Mouse (Mus musculus) induced T-regulatory cell, adult 2 months (primary cell): ENCODE data around the gene Nfe2l2.

Experiments used
- DNase-seq: peaks from one replicate; pipeline ENCODE4 v3.0.0-alpha.2; 2012; ENCODE audit warnings: low read depth

Gene Nfe2l2

DNA sequence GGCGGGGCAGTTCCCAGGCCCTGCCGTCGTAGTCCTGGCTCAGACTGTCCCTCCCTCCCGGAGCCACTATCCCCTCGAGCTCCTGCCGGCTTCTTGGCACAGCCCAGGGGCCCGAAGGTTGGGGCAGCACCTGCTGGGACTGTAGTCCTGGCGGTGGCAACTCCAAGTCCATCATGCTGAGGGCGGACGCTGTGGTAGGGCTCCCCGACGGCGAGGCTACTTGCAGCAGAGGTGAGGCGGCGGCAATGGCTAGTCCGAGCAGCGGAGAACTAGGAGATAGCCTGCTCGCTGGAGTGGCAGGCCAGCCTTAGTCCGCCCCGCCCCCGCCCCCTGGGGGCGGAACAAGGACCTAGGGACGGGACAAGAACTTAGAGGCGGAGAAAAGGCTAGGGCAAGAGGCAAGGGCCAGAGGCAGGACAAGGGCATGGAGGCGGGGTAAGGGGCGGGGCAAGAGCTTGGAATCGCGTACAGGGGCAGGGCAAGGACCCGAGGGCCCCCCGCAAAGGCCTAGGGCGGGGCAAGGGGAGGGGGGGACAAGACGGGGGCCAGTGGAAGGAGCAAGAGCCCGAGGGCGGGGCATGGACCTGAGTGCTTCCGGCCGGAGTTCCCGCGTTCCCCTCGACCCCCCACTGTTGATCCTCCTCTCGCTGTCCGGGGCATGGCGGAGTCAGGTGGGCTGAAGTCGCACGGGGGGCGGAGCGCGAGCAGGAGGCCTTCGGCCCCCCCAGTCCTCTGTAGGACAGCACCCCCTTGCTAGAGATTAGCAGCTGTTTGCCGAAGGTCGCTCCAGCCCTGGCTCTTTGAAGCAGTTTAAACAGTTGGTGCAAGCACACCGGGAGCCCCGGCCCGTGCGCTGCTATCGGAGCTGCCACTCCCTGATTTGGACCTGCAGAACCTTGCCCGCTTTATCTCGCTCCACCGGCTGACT lies at the start of gene Nfe2l2:
TSS of gene Nfe2l2 (minus strand) at position 408 of the 928 bp plus-strand sequence.
- peak; percentile 95 for DNase-seq

DNA sequence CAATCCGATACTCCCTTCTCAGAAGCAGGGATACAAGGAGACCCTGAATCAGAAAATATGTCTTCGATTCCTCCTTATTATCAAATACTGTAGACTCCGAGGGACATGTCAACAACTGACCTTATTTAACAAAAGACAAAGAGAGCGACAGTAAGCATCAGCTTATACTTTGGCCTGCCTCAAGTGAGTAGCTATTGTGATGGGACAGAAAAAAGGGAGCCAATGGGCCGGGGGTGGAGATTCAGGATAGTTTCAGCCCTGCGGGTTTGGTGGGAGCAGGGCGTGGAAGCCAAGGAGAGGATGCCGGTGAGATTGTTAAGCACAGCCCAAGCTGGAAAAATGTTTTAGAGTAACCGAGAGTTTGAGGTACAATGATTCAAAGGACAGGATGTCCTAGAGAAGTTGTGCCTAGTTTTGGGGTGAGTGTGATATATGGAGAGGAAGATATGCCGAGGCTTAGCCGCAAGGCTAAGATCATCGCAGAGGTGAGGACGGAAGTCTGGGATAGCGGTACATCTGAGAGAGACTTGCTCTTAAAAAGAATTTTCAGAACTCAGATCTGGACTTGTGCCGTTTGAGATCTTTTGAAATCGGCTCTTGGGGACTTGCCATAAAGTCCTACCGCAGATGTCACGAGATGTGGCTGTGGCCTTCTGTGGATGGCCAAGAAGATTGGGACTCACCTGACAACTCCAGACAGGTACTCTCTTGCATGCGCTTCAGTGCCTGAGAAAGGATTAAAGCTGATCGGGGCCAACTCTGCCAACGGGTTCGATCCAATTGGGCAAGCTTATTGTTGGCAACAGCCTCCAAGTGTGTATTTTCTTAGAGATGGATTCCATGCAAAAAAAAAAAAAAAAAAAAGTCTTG lies 48.1 kb upstream of the Nfe2l2 start:
- no peak for DNase-seq

DNA sequence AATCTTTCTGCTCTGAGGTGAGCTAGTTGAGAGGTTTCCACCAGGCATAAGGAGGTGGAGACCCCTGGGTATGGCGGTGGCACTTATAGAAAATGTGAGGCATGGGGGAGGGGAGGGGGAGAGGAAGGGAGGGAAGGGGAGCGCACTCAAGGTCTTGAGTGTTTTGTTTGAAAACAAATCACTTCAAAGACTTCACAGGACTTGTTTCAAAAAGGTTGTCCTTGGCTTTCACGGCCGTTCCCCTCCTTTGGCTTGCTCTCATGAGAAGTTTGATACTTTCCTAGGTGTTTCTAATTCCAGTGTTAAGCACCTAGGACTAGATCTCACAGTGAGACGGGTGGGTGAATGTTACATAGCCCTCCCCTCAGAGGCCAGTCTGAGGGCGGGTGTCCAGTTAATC lies 47.5 kb upstream of the Nfe2l2 start:
- no peak for DNase-seq

DNA sequence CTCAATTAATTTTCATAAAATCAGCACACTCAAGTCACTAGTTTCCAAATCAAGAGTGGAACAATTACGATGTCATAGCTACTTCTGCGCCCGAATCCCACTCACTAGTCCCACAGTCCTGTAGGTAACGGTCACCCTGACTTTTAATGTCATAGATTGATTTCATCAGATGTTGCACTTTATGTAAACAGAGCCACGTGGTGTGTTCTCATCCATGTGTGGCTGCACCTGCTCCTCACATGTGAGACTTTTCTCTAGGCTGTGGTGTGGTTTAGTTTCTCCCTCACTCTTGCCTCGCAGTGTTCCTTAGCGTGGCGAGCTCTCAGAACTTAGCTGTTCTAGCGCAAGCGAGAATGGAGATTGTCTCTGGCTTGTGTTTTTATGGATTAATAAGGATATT lies 46.4 kb upstream of the Nfe2l2 start:
- no peak for DNase-seq

DNA sequence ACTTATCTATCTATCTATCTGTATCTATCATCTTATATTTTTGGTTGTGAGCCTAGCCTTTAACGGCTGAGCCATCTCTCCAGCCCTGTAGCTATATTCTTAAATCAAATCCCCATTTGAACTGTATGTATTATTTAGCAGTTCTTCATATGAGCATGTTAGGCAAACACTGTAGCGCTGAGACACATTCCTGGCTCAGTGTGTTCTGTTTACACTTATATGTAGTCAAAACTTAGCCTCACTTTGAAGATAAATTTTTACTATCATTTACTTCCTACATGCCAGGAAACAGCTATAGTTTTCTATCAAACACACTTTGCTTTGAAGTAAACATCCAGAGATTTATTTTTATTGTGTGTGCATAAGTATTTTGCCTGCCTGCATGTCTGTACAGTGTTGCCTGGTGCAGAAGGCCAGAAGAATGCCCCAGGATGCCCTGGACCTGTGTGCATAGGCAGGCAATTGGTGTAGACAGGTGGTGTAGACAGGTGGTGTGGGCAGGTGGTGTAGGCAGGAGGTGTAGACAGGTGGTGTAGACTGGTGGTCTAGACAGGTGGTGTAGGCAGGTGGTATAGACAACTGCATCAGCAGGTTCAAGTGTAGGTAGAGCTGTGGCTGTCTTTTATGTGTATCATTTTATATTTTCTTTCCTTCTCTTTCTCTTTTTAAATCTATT lies 45.7 kb upstream of the Nfe2l2 start:
- DNase-seq, result no peak

DNA sequence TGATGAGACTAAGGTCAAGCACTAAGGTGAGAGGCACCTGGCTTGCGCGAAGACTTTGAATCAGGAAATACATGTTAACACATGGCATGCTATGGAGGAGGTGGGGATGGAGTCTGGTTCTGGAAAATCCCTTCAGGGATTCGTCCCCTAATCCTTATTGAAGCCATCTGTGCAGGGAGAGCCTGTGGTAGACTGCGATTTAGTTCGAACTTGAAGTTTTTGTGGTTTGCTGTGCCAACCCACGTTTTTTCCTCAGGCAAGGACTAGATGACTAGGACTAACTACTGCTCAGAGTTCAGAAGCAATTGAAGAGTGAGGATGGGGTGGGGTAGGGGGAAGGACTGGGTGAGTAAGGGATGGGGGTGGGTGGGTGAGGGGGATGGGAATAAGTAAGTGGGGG lies 44.4 kb upstream of the Nfe2l2 start:
- no peak for DNase-seq

DNA sequence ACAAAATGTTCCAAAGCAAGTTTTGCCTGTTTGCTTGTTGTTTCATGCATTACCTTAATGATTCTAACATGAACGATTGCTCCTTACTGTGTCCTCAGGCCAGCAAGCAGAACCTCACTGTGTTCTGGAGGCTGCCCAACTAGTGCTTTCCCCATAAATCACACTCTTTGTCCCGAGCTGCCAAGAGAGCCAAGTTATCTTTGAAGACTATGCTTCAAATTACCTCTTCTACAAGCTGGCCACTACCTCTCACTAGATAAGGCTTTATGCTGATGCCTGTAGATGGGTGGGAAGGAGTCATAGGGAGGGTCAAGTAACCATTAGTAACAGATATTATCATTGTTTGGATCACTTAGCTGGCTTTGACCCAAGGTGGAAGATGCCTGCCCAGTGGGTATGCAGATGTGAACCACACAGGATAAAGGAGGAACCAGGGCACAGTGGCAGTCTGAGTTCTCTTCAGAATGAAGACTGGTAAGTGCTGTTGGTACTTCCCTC lies 32.6 kb upstream of the Nfe2l2 start:
- no peak for DNase-seq

DNA sequence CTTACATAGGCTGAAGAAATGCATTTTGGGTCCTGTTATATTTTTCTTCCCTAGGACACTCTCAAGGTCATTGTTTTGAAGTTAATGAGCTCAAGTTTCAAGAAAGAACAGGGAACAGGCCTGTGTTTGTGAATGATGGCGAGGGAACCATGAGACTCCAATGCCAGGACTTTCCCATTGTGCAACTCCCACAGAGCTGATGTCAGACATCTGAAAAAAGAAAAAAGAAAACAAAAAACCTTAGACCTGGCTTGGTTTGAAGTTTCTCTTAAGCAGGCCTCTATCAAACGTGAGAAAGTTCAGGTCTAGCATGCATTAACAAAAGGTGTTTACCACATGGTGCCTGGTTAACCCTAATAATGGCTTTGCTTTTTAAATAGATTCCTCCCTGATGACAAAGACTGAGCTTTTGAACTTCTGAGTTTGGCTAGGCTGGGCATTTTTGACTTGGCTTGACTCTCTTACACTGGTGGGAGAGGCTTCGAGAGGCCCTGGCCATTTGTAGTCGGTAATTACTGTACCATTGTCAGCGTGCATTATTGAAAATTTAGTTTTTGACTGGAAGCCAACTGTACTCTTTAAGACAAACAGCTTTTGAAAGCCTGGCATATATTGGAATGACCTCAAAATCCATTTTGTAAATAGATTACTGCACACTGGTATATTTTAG lies 29.9 kb upstream of the Nfe2l2 start:
- no peak for DNase-seq

DNA sequence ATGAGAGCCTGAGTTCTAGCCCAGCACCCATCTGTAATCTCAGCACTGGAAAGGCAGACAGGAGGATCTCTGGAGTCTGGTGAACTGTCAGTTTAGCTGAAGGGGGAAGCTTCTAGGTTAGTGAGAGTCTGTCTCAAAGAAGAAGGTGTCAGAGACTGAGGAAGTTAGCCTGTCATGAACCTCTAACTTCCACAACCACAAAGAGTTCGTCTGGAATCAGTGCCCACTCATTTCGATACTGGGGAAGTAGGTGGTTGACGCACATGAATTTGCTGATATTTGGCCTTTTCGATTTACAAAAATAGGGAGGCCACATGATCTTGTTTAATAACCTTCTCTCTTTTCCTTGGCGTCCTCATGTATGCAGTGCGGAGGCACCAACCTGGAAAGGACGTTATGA lies 28.7 kb upstream of the Nfe2l2 start:
- DNase-seq, result no peak

DNA sequence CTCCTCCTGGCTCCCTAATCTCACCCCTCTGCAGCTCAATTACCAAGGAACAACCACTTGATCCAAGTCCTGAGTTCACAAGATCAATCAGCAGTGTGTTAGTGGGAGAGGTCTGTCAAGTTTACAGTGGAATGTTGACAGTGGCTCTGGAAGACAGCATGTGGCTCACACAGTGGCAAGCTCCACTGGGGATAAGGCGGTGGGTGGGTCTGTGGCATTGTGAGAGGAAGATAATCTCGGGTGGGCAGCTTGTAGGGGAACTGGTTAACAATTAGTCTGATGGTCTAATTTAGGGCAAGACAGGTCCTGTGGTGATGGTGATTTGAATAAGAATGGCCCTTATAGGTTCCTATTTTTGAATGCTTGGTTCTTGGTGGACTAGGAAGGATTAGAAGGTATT lies 27.5 kb upstream of the Nfe2l2 start:
- DNase-seq, result no peak

DNA sequence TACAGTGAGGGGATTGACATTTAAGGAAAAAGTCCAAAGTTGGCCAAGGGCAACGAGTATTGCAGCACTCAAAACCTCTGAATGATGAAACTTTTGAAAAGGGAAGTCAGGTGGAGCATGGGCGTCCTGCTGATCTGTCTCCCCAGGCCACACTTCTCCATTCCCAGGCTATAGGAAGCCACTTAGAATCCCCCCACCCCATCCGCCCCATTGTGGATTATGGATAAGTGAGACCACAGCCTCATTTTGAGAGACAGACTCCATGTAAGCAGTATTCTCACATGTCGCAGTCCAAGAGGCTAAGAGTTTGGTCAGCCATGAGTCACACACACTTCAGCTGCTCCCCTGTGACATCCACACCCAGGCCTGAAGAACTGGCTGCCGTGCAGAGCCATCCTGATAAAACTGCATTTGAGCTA lies 26.8 kb upstream of the Nfe2l2 start:
- DNase-seq, result no peak

DNA sequence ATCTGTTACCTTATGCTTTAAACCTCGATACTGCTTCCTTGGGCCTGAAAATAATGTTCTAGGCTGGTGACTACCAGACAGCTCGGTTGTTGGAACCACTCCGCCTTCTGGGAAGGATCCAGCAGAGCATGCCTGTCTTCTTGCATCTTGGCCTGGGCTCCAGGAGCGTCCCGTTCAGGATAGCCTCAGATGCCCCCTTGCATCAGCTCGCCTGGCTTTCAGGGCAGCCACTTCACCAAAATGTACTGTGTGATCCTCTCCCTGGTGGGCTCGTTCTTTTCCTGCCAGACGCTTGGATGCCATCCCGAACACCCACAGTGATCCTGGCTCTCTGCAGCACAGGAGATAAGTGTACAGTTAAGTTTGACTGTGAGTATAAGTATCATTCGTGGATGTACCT lies 25.6 kb upstream of the Nfe2l2 start:
- no peak for DNase-seq

DNA sequence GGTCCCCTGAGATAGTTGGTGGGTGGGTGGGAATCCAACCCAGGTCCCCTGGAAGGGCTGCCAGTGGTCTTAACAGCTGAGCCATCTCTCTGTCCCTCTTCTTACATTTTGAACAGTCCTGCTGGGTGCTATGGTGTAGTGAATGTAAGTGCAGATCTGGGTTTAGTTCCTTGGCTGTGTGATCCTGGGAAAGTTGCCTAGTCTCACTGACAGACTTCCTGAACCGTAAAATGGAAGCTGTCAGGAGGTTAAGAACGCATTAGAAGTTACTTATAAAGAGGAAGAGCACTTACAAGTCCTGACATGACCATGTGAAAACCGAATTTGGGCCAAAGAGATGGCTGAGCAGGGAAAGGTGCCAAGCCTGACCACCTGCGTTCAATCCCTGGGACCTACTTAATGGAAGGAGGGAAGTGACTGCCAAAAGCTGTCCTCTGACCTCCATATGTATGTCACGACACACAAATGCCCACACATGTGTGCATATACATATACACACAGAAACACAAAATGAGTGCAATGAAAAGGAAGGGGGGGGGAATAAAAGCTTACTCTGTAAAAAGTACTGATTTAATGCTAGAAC lies 20.5 kb upstream of the Nfe2l2 start:
- DNase-seq, result no peak

DNA sequence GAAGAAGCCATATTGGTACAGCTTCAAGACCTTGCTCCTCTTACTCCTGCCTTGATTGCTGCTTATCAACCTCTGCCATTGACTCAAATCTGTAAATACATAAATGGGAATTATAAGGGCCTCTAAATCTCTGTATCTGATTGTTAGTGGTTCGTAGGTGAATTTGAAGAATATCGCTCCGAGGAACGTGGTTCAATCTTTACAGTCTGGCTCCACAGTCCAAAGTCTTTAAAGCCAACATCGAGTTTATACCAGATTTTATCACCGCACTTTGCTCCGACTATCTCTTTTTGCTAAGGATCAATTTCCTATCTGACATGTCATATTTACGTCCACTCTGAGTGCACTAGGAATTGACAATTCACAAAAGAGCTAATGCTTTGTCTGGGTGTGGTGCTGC lies 19.0 kb upstream of the Nfe2l2 start:
- no peak for DNase-seq

DNA sequence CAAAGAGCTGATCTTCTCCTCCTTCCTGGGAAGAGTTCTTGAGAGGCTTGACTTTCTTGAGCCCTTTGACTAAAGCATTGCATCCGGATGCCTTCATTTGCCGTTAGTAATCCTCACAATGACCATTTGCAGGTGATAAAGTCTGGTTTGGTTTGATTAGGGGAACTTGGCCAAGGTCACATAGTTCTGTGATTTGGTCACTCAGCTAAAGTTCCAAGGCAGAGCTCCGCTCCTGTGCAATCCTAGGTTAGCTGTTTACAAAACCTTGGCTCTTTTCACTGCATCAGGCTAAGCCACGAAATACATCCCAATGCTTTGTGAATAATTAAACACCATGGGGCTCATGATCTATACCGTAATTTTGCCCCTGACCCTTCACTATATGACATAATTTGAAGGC lies 18.5 kb upstream of the Nfe2l2 start:
- DNase-seq, result no peak

DNA sequence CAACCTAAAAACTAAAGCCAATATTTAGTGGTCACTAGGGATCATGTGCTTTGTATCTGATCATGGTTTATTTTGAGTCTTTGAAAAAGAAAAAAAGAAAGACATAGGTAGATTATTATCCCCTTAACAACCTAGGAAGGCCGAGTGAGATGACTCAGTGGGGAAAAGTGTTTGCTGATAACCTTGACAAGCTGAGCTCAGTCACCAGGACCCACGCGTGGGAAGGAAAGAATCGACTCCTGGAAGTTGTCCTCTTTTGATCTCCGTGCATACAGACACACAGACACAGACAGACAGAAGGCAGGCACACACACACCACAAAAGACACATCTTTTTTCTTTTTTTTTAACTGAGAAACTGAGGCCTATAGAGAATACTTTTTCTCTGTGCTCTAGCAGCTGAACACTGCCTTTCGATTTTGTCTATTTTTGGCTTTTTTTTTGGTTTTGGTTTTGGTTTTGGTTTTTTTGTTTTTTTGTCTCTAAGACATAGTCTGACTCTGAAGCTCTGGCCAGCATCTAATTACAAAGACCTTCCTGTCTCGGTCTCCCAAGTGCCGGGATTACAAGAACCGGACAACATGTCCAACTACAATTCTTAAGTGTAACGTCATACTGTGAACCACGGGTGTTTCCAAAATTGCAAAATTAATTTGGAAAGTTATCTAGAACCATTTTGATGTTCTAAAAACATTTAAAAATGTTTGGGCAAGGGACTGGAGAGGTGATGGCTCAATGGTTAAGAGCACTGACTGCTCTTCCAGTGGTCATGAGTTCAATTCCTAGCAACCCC lies 16.0 kb upstream of the Nfe2l2 start:
- DNase-seq, result peak; percentile 71

DNA sequence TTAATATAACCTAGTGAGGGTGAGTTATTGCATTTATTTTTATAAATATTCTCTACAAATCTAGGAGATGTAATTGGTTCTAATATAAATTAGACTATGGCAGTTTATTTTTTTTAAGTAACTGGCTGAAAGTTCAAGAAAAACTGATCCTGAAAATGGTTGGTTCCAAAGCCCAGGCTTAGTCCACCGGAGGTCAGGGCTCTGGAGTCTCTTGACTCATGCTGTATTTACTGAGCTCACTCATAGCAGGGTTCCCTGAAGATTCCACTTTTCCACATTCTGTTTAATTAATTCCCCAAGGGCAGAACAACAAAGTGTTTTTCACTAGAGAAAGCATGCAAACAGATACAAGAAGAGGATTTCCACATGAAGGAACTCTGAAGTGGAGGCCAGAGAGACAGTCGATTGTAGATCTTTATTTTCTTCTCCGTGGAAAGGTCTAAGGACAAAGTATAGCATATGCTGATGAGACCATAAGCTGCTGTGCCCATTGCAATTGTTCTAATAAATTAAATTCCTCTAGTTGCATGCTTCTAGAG lies 15.0 kb upstream of the Nfe2l2 start:
- no peak for DNase-seq

DNA sequence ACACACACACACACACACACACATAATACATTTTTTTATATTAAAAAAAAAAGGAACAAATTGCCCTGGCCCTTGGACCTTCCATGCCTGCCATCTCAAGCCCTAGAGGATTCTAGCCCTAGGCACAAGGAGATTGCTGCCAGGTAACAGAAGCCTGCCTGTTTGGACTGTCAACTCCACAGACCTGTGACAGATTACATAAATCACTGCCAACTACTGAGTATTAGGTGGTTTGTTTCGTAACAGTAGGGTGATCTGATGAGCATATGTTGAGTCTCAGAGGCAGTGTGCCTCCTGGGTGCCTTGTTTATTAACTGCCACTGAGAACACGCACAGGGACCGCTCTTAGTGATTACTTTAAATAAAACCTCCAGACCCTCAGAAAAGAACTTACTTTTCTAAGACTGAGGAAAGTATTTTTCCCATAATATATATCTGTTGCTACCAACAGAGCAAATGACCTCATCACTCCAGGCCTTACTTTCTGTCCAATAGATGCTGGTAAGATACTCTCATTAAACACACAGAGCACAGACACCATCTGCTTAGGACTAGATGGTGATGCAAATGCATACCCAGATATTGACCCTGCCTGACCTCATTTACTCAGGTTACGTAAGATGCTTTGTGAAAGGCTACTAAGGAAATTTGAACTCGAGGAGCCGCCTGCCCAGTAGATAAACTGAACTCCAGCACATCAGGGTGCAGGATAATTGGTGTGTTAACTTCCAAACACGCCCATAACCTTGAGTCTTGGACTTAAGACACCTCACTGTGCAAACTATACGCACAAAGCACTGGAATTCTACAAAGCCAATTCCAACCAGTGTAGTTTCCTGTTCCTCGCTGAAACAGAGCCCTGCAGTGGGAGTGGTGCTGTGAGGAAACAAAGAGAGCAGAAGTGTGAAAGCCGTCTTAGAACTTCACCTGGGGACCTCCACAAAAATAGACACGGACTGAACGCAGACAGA lies 11.9 kb upstream of the Nfe2l2 start:
- no peak for DNase-seq

DNA sequence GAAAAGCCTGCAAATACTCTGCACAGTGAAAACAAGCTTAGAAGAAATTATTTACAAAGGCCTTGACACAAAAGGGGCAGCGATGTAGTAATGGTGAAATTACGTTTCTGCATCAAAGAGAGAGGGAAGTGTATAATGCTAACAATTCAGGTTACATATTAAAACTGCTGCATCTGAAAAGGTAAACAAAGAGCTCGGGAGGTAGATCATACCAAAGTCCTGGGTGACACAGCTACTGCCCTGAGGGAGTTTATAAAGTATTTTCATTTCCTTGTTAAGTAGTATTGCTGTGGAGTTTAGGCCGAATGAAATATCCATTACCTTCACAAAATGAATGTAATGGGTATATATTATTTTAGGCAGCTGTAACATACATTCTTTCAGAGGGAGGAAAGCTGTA lies 10.3 kb upstream of the Nfe2l2 start:
- no peak for DNase-seq
